Mouse (Mus musculus): ENCODE results near the gene Kctd15.

- TF ChIP-seq CTCF (IDR thresholded peaks at IDR 0.05; ENCODE audit: low read depth) (no peak), EP300 (IDR thresholded peaks at IDR 0.05; ENCODE audit: low read depth) (no peak)
Observed at GRCm38 (mm10) chr7:34702718-34703351, 46.3 kb upstream of the Kctd15 start.
